Mouse (Mus musculus): Measurements from ENCODE around the gene Ank2. TPM values are rescaled to one million over a fixed set of nuclear protein-coding genes. Genes with fewer than 3 reads are reported as not detected.

The Ank2 gene
- total RNA-seq, 2 experiments from 2014 or later, result 675 to 811 TPM

DNA sequence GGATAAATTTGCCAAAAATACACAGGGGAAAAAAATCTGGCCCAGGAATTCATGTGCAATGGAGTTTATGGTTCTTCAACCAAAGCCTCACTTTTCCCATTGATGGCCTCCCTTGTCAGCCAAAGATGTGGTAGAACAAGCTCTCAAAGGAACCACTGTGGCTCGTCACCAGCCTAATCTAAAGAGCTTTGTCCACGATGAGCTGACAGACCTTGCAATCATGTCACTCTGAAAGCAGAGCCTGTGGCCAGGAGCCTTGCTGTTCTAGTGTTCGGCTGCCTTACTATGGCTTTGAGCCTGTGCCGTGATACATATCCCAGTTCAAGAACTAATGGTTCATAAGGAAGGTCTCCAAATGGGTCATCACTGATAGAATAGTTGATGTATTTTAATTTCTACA lies 196.1 kb downstream of the Ank2 start:
- DNase-seq (ENCODE audit: extremely low spot score in 1 of 2, low spot score in 1 of 2), result no peak

DNA sequence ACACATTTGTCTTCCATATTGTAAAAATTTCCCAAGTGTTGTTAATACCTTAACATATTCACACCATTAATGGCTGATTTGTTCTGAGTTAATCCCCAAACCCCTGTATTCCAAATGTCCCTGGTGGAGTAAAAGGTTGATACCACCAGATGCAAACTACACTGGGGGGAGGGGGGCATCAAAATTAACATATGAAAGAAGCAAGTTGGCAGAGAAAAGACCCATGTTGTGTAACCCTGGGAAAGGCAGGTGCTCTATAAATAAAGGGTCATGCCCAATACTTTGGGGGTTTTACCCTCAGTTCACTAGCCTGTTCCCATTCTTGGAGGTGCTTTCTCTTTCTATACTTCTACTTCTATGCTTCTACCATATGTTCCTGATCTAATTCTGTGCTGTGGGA lies 198.4 kb downstream of the Ank2 start:
- DNase-seq (ENCODE audit: extremely low spot score in 1 of 2, low spot score in 1 of 2), result no peak

DNA sequence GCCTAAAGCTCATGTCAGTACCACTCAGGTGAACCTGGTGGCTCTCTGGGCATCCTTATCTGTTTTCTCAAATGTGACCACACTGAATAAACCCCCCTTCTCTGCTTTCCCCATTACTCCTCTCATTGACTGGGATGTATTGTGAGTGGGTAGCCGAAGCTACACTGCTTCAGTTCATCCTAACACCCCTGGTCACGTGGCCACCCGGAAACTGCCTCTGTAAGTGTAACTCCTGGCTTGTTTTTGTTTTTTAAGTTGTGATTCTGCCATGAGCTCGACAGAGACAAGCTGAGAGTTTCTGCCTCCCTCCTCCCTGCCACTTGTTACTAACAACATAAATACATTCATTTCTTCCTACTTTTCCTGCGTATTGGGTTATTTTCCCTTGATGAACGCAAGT lies 203.2 kb downstream of the Ank2 start:
- DNase-seq (ENCODE audit: extremely low spot score in 1 of 2, low spot score in 1 of 2), result no peak

DNA sequence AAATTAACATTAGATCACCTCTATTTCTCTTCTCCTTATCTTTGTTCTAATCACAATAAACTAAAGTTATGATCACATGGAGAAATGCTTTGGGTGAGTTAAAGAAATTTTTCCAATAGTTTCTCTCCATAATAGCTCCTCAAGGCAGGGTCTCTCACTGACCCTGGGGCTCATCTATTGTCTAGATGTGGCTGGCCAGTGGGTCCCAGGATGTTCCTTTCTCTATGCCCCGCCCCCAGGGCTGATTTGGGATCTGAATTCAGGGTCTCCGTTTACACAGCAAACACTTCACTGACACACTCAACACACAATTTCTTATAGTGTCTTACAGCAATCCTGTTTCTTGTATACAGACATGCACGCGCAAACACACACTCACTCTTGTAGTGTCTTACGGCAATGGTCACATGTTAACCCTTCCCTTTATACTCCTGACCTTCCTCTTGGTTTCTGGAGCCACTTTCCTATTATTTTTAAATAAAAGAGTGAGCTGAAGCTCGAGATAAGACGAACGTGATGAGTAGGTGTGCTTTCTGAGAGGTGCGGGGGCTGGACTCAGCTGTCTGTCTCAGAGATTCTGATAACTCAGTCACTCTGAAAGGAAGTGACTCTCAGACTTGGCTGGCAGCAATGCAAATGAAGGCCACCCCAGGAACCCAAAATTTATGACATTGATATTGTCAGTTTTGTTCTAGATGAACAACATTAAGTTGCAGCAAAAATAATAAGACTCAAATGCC lies 204.4 kb downstream of the Ank2 start:
- DNase-seq (ENCODE audit: extremely low spot score in 1 of 2, low spot score in 1 of 2), result no peak

DNA sequence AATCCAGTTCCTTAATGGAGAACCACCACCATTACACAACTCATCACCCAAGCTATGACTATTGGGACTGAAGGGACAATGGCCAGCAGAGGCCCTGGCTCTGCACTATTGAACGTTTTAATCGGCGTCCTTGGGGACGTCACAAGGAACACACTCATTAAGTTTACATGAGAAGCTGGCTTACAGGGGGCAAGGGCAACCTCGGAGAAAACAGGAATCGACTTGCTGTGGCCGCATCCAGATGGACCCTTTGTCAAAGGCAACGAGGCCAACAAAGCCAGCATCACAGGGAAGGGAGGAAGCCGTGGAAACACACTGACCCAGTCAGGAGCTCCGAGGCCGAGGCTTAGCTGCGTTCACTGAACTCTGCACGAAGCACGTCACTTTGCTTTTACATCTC lies 205.1 kb downstream of the Ank2 start:
- DNase-seq (ENCODE audit: extremely low spot score in 1 of 2, low spot score in 1 of 2), result no peak

DNA sequence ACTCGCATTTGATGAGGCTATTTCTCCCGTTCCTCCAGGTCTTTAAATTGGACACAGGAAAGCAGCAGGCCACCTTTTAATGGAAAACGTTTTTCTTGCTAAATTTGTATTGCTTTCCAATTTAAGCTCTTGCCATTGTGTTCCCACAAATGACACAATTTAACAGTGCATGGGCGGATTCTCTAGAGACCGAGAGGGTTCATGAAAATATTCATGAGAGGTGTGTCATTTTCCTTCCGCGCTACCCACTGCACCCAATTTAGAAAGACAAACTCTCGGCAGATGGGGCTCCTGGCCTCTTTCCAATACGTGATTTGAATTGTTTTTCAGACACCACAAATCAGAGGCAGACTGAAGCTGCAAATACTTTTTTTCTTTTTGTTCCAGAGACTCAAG lies 205.7 kb downstream of the Ank2 start:
- peak; percentile 49 to 68 for DNase-seq (ENCODE audit: extremely low spot score in 1 of 2, low spot score in 1 of 2)

DNA sequence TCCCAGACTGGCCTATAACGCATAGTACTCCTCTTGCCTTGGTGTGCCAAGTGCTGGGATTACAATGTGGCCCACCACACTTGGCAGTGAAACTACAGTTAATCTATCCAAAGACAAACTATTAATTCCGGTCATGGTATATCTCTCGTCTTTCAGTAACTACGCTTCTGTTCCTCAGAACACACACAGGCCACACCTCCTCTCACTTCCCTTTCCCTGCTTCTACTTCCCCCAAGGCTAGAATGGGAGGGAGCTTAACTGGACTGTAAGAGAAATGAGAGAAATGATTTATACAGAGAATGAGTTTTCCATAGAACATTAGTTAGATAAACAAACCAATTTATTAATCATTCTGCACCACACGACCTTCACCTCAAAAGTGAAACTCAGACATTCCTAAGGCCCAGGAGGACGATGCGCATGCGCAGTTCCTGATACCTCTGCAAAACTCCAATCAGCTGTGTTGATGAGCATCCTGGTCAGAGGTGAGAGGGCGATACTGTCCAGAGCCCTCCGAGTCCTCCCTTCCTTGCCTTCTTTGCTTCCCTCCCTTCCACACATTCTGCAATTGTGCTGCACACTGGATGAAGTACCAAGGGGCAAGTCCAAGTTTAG lies 206.2 kb downstream of the Ank2 start:
- no peak for DNase-seq (ENCODE audit: extremely low spot score in 1 of 2, low spot score in 1 of 2)

DNA sequence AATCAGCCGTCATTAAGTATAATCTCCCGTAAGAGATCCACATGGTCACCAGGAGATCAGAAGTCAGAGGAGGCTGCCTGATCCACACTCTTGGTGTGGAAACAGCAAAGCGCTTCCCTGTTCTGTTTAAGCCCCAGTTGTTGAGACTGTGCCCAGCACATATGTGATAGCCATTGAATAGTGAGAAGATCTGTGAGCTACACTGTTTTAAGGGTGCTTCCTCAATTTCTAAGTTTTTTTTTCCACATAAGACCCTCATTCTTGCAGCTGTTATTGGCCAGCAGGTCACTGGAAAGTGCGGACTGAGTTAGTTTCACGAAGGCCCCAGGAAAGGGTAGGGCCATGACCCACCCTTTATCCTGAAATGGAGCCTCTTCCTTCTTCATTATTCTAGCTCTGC lies 216.9 kb downstream of the Ank2 start:
- DNase-seq (ENCODE audit: extremely low spot score in 1 of 2, low spot score in 1 of 2), result no peak

DNA sequence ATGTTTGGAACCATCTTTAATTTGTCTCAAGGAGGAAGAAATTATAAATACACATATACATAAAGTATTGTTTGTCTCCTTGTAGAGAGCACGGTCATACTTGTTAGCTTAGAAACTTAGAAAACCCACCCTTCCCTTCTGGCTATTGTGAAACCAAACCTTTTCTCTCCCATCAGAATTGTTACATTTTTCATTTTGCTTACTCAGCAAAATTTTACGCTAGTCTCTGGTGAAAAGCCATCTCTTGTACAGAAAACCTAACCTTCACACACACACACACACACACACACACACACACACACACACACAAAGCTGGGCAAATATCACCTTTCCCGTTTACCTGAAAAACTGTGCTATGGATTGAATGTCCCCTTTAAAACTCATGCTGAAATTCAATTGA lies 217.8 kb downstream of the Ank2 start:
- no peak for DNase-seq (ENCODE audit: extremely low spot score in 1 of 2, low spot score in 1 of 2)

DNA sequence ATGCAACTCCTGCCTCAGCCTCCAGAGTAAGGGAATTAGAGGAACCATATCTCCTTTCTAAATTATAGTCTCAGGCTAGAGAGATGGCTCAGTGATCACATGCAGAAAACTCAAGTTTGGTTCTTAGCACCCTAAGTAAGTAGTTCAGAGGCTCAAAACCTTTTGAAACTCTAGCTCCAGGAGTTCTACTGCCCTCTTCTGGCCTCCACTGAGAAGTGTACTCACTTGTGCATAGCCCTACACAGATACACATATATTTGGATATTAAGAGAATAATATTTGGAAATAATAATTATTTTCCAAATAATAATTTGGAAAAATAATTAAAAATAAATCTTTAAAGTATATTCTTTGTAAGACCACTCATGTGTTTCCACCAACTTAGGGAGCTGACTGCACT lies 218.8 kb downstream of the Ank2 start:
- DNase-seq (ENCODE audit: extremely low spot score in 1 of 2, low spot score in 1 of 2), result no peak

DNA sequence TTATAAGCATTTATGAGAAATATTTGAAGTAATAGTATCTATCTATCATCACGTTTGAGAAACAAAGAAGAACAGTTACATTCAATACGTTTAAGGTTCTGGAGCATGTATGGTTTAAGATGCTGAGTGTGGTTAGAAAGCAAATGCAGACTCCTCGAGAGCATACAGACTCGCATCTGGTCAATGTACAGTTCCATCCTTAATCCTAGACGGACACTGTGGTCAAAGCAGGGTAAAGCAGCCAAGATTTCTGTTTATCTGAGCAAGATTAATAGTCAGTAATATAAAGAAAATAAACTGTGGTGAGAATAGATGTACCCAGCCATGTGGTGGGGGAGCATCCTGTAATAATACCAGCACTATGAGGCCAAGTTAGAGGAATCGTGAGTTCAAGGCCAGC lies 223.2 kb downstream of the Ank2 start:
- DNase-seq (ENCODE audit: extremely low spot score in 1 of 2, low spot score in 1 of 2), result no peak

DNA sequence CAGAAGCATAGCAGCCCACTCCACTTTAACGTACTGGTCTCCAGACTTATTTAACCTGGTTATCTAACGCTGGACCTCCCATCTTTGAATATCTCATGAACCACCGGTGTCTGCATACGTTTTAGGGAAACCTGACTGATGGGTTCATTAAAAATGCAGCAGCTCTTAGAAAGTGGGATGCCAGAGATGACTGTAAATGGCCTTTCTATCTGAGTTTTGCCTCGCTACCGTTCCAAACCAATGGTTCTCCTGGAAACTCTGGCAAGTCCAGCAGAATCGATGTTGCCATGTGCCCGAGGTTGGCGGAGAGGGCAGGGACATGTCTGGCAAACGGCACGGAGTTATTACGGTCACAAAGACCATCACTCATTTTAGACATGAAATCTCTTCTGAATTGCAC lies 226.3 kb downstream of the Ank2 start:
- DNase-seq (ENCODE audit: extremely low spot score in 1 of 2, low spot score in 1 of 2), result no peak

DNA sequence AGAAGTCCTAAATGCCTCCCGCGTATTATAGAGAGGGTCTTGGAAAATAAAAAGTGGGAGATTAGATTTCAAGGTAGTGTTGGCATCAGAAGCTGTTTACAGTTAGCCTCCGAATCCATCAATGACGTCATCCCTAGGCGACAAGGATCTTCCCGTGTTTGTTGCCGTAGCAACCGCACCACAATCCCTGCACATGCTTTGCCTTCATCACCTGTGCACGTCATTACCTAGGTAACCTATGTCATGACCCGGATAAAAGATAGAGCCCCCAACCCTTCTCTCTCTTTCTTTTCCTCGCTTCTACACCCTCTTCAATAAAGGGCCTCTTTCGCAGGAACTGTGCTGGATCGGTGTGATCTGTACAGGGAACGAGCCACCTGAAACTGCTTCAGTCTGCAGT lies 229.5 kb downstream of the Ank2 start:
- DNase-seq (ENCODE audit: extremely low spot score in 1 of 2, low spot score in 1 of 2), result no peak

DNA sequence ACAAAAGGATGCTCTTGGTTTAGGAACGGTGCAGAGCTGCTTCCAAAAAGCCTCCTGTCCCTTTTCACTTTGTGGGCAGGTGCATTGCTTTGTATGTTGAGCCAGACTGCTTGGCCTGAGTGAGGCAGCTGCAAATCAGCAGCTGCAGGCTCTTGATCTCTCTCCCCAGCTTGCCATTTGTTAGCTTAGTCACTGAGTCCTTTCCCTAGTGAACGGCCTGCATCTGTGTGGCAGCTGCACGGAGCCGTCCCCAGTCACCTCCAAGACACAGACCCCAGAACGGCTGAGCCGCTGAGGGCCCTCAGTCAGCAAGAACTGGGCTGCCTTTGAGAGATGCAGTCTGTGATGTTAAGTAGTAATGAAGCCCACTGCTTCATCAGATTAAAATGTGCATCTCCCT lies 231.3 kb downstream of the Ank2 start:
- no peak for DNase-seq (ENCODE audit: extremely low spot score in 1 of 2, low spot score in 1 of 2)

DNA sequence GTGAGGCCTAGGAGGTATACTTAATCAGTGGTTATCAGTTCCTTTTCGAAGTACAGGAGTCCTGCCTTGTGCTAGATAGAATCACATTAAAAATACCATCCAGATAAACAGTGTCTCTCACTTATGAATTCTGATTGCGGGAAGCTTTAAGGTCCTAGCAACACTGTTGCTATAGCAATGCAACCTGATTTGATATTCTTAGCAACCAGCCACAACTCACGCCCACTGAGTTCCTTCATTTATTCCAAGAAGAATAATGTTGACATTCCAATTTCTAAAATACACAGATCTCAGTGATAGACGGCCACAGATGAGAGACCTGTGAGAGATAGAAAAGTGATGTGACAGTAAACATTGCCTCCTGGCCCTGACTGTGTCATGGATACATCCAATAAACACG lies 233.4 kb downstream of the Ank2 start:
- no peak for DNase-seq (ENCODE audit: extremely low spot score in 1 of 2, low spot score in 1 of 2)

DNA sequence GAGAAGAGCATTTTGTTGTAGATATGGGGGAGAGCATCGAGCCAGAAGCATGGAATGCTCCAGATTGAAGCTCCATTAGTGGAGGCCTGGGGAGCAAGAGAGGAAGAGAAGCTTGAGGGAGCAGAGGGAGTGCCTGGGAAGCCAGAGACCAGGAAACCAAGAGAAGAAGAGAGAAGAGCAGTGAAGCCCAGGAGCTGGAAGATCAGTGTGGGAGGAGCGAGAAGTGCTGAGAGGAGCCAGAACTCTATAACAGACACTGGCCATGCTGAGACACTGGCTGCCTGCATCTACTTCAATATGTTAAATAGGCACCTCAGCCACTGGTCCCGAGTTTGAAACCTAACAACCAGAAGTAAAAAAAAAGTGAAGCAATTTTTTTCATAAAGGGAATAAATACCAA lies 234.0 kb downstream of the Ank2 start:
- DNase-seq (ENCODE audit: extremely low spot score in 1 of 2, low spot score in 1 of 2), result no peak

DNA sequence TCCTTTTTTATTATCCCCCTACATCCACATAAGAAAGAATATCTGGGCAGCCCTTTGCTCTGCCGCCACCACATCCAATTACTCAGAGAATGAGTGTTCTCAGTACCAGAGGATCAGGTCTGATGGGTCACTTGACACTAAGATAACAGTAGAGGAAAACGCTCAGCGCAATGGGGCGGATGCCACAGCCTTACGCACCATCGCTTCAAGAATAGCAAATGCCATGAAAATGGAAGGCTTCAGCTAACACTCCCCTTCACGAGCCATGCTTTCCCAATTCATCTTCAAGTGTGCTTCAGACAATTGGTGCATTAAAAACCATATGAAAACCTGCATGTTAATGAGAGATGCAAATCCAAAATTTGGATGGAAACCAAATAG lies 238.4 kb downstream of the Ank2 start:
- no peak for DNase-seq (ENCODE audit: extremely low spot score in 1 of 2, low spot score in 1 of 2)

DNA sequence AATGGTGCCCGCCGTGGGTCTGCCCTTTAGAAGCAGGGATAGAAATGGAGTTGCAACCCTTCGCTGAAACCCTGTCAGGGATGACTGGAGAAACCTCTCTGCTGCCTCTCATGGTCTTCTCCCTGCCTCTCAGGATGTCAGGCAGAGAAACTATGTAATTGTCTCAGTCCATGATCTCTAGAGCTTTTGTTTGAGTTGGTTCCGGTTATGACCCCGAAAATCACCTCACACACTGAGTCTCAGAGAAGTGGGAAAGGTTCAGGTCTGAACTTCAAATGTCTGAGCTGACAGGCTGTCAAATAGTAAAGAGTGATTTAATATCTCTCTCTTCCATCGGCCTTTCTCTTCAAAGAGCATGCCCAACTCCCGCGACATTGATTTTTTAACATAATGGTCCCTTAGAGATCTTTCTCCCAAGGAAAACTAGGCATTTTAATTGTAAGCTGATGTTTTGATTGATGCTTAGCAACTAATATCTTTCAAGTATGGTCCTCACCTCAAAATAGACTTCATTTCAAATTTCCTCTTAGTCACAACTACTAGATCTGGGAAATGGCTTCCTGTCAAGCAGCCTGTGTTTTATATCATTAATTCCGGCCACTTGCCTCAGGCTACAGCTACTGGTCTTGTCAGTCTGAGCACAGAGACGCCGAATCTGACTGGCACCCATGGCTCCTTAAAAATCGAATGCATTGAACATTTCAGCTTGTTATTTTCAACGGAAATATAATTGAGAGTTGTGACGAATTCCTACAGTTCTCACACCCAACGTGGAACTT lies 239.0 kb downstream of the Ank2 start:
- DNase-seq (ENCODE audit: extremely low spot score in 1 of 2, low spot score in 1 of 2), result no peak

DNA sequence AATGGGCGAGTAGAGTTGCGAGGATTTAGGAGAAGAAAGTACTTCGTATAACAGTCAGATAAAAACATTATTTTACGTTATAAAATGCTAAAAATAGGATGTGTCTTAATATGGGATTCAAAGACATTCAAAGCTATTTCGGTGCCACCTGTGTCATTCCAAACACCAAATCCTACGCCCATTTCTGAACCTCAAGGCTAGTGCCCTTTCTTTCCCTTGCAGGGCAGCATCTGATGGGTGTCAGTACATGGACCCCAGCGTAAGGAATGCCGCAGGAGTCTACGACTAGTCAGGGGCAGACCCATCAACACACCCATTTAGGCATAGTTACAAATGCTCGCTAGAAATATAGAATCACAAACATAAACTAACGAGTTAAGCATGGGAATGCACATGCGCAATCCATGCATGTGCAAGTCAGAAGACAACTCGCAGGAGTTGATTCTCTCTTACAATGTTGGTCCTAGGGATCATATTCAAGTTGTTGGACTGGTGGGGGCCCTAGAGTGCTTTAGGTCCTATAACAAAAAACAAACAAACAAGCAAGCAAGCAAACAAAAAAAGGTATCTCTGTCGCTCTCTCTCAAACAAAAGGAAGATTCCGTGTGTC lies 240.6 kb downstream of the Ank2 start:
- DNase-seq (ENCODE audit: extremely low spot score in 1 of 2, low spot score in 1 of 2), result no peak

DNA sequence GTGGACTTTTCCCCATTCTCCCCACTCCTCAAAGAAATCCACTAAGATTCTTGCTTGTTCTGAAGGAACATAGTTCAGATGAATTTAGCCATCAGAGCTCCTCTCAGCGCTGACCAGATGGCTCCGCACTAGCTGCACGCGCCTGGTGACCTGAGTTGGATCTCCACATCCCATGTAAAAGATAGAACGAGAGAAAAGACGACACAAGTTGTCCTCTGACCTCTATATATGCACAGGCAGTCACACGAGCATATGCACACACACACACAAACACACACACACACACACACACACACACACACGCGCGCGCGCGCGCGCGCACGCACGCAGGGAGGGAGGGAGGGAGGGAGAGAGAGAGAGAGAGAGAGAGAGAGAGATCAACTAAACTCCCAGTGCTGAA lies 241.2 kb downstream of the Ank2 start:
- no peak for DNase-seq (ENCODE audit: extremely low spot score in 1 of 2, low spot score in 1 of 2)

DNA sequence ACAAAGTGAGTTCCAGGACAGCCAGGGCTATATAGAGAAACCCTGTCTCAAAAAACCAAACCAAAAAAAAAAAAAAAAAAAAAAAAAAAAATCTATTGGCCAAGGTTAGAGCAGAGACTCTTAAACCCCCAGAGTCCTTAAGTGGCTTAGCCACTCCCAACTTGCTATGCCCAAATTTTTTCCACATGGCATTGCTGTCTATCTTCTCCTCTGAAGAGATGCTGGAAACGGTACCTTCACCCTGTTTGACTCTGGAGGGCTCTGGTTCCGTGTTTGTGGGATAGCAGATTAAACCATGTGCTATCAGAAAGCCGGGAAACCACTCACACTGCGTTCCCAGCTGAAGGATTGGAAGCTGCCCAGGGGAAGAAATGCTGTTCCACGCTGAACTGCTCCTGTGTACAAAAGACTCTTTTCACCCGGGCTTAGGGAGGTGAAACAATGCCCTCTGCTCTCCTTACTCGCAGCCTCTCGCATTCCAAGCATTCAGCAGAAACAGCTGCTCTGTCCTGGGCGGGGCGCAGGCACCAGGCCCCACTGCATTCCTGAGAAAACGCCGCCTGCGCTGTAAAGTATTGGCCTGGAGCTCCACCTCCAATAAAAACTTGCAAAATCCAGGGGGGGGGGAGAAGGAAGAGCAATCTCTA lies 241.7 kb downstream of the Ank2 start:
- DNase-seq (ENCODE audit: extremely low spot score in 1 of 2, low spot score in 1 of 2), result no peak

Measured in layer of hippocampus, postnatal 25 days (tissue).